ENCODE assay signal across 8 mouse cellular contexts in genomic region chr7:45873061-45873947, GRCm38 (mm10). TPM values are rescaled to one million over a fixed set of nuclear protein-coding genes. Genes with fewer than 3 reads are reported as not detected.
DNase-seq lines count a peak whose midpoint lies in the region; ATAC-seq and TF ChIP-seq lines count a peak whose summit lies in the region.

No protein-coding gene starts in this region.

- WGBS in forebrain, embryonic 16.5 days, result 3% methylated on average over 28 of the region's 28 CpGs
- WGBS in hindbrain, embryonic 10.5 days, result 4% methylated on average over 28 of the region's 28 CpGs

- peak; percentile 51 for TF ChIP-seq CTCF in left cerebral cortex, adult 2 months (IDR thresholded peaks at IDR 0.05)

- intact Hi-C loops in left cerebral cortex, adult 2 months (cut with DNase I), result loop anchor here (2.0 kb wide), 2 partner anchors 135 kb away; no protein-coding TSS in a partner anchor

- H3K27ac ChIP-seq in forebrain, embryonic 16.5 days (ENCODE audit: low read length), result peak overlapping the region; percentile 82
- peak overlapping the region; percentile 92 for H3K27ac ChIP-seq in hindbrain, embryonic 10.5 days
- peak overlapping the region; percentile 94 for H3K27ac ChIP-seq in left cerebral cortex, adult 2 months

- peak; percentile 35 for ATAC-seq in forebrain, embryonic 16.5 days

- H3K27me3 ChIP-seq in forebrain, embryonic 16.5 days (replicated peaks; ENCODE audit: control insufficient read depth, insufficient read depth, low read length), result peaks cover 5% of the 10 kb centered on the region; the same call in 1 of the 2 replicates
- peaks cover 41% of the 10 kb centered on the region for H3K27me3 ChIP-seq in hindbrain, embryonic 10.5 days (ENCODE audit: insufficient read depth, poor library complexity, severe bottlenecking)
- H3K27me3 ChIP-seq in megakaryocyte, embryonic 14.5 days (replicated peaks), result peaks cover 38% of the 10 kb centered on the region

- peaks cover 41% of the 10 kb centered on the region for H3K4me1 ChIP-seq in forebrain, embryonic 16.5 days (replicated peaks; ENCODE audit: control insufficient read depth, insufficient read depth, low read length)
- H3K4me1 ChIP-seq in hindbrain, embryonic 10.5 days (replicated peaks), result peaks cover 48% of the 10 kb centered on the region
- H3K4me1 ChIP-seq in megakaryocyte, embryonic 14.5 days, result peaks cover 54% of the 10 kb centered on the region

- DNase-seq in NIH3T3 (ENCODE audit: low read depth), result peak; percentile 71
- DNase-seq in cerebellum, adult 11-12 months, result peak; percentile 67
- DNase-seq in hindbrain, embryonic 10.5 days (ENCODE audit: low spot score), result peak; percentile 60
- DNase-seq in left cerebral cortex, adult 2 months (ENCODE audit: extremely low spot score in 1 of 2, low spot score in 2 of 2), result peak; percentile 45 to 60
- peak; percentile 42 to 51 for DNase-seq in right cerebral cortex, adult 2 months (ENCODE audit: low spot score in 2 of 2)
- peak; percentile 72 for DNase-seq in yolk sac, embryonic 10.5 days (ENCODE audit: low spot score)

- peak overlapping the region; percentile 60 for H3K4me2 ChIP-seq in forebrain, embryonic 16.5 days (ENCODE audit: low read length)

- peaks cover 11% of the 10 kb centered on the region for H3K36me3 ChIP-seq in forebrain, embryonic 16.5 days (ENCODE audit: control insufficient read depth, insufficient read depth)
- H3K36me3 ChIP-seq in hindbrain, embryonic 10.5 days, result peaks cover 44% of the 10 kb centered on the region
- peaks cover 46% of the 10 kb centered on the region for H3K36me3 ChIP-seq in megakaryocyte, embryonic 14.5 days (replicated peaks; ENCODE audit: low read length)

- peak overlapping the region; percentile 96 for H3K9ac ChIP-seq in forebrain, embryonic 16.5 days (replicated peaks; ENCODE audit: low read depth, low read length)

- peak overlapping the region; percentile 66 for H3K4me3 ChIP-seq in forebrain, embryonic 16.5 days (replicated peaks; ENCODE audit: low read length)
- peak overlapping the region; percentile 76 for H3K4me3 ChIP-seq in hindbrain, embryonic 10.5 days
- peak overlapping the region; percentile 69 for H3K4me3 ChIP-seq in left cerebral cortex, adult 2 months
- peak overlapping the region; percentile 94 for H3K4me3 ChIP-seq in megakaryocyte, embryonic 14.5 days (replicated peaks)

- H3K9me3 ChIP-seq in forebrain, embryonic 16.5 days (ENCODE audit: control insufficient read depth, low read length), result no peaks in the 10 kb centered on the region
- H3K9me3 ChIP-seq in hindbrain, embryonic 10.5 days, result no peaks in the 10 kb centered on the region
- no peaks in the 10 kb centered on the region for H3K9me3 ChIP-seq in megakaryocyte, embryonic 14.5 days

RNA-seq across cellular contexts. Expression of gene Kdelr1, which starts 0.7 kb away (rescaled TPM):
- polyA plus RNA-seq in forebrain, embryonic 16.5 days (2015; fragmentation: Nextera tagmentation; extraction: Ambion mirVana), result 41.8 TPM in 2 replicates
- 37.6 and 67.7 TPM in 2 replicates for polyA plus RNA-seq in hindbrain, embryonic 10.5 days (2016; fragmentation: Nextera tagmentation; extraction: Ambion mirVana)
- total RNA-seq in left cerebral cortex, adult 2 months (2021), result 10 to 100 TPM; 67.4 to 75.4 TPM
- polyA plus RNA-seq in megakaryocyte, embryonic 14.5 days (2012; ENCODE audit: insufficient read depth, low replicate concordance), result 331 and 1,292 TPM in 2 replicates

RNA-seq across cellular contexts. Expression of gene Grin2d, which starts 4.9 kb away (rescaled TPM):
- polyA plus RNA-seq in forebrain, embryonic 16.5 days (2015; fragmentation: Nextera tagmentation; extraction: Ambion mirVana), result 0.56 and 1.5 TPM in 2 replicates
- 0.19 and 0.33 TPM in 2 replicates for polyA plus RNA-seq in hindbrain, embryonic 10.5 days (2016; fragmentation: Nextera tagmentation; extraction: Ambion mirVana)
- total RNA-seq in left cerebral cortex, adult 2 months (2021), result 10 to 100 TPM; 13.4 to 14.7 TPM
- 0.31 and 2.6 TPM in 2 replicates for polyA plus RNA-seq in megakaryocyte, embryonic 14.5 days (2012; ENCODE audit: insufficient read depth, low replicate concordance)

RNA-seq across cellular contexts. Expression of gene Syngr4, which starts 23.2 kb away (rescaled TPM):
- polyA plus RNA-seq in forebrain, embryonic 16.5 days (2015; fragmentation: Nextera tagmentation; extraction: Ambion mirVana), result 0.63 TPM in 1 of 2 replicates, not detected in the other
- 1.1 and 1.3 TPM in 2 replicates for polyA plus RNA-seq in hindbrain, embryonic 10.5 days (2016; fragmentation: Nextera tagmentation; extraction: Ambion mirVana)
- not detected for total RNA-seq in left cerebral cortex, adult 2 months (2021)
- polyA plus RNA-seq in megakaryocyte, embryonic 14.5 days (2012; ENCODE audit: insufficient read depth, low replicate concordance), result 2.7 and 6.4 TPM in 2 replicates

RNA-seq across cellular contexts. Expression of gene Tmem143, which starts 23.4 kb away (rescaled TPM):
- 5.7 and 6.0 TPM in 2 replicates for polyA plus RNA-seq in forebrain, embryonic 16.5 days (2015; fragmentation: Nextera tagmentation; extraction: Ambion mirVana)
- 4.5 and 4.8 TPM in 2 replicates for polyA plus RNA-seq in hindbrain, embryonic 10.5 days (2016; fragmentation: Nextera tagmentation; extraction: Ambion mirVana)
- 10 to 100 TPM; 21.8 to 22.3 TPM for total RNA-seq in left cerebral cortex, adult 2 months (2021)
- polyA plus RNA-seq in megakaryocyte, embryonic 14.5 days (2012; ENCODE audit: insufficient read depth, low replicate concordance), result 19.2 and 32.5 TPM in 2 replicates

RNA-seq across cellular contexts. Expression of gene Grwd1, which starts 42.6 kb away (rescaled TPM):
- polyA plus RNA-seq in forebrain, embryonic 16.5 days (2015; fragmentation: Nextera tagmentation; extraction: Ambion mirVana), result 45.3 and 46.1 TPM in 2 replicates
- polyA plus RNA-seq in hindbrain, embryonic 10.5 days (2016; fragmentation: Nextera tagmentation; extraction: Ambion mirVana), result 85.2 and 110 TPM in 2 replicates
- 10 to 100 TPM; 17.9 to 22.1 TPM for total RNA-seq in left cerebral cortex, adult 2 months (2021)
- 6.0 and 20.5 TPM in 2 replicates for polyA plus RNA-seq in megakaryocyte, embryonic 14.5 days (2012; ENCODE audit: insufficient read depth, low replicate concordance)

Comparison
In these comparisons a context has a peak if more than half of its experiments do, and no peak if none do; other contexts are left out.
1. Peak in every context shown above with its lines: DNase-seq, ATAC-seq, H3K4me3 ChIP-seq and H3K27ac ChIP-seq.